Mouse (Mus musculus) heart, adult 2 months (tissue): Measurements from ENCODE around the gene Gm20388.

ENCODE experiments used
- CTCF ChIP-seq: fragments of 200-600 bp; IDR thresholded peaks from 2 replicates; pipeline ENCODE4 v1.8.1; 2022; ENCODE audit warnings: antibody characterized with exemption, mild to moderate bottlenecking, moderate library complexity
- POLR2A ChIP-seq: fragments of 200-500 bp; IDR thresholded peaks from 2 replicates; pipeline ENCODE4 v1.6.1; 2011; ENCODE audit warnings: mild to moderate bottlenecking, low read depth, low read length, control low read depth; ENCODE audit not compliant: insufficient read depth

DNA sequence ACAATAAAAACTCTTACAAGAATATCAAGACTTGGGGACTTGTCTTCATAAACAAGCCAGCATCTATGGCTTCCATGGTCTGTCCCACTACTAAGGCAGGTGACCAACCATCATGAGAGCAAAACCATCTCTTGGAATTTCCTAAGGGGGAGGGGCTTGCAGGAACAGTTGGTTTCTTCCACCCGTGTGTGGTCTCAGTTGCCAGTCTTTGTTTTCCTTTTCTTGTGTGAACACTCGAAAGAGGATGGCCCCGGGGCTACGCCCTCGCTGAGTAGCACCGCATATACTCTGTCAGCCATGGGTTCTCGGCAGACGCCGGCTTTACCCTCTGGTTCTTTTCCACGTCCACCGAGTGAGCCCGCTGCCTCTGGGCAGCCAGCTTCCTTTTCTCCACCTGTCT lies 3931.4 kb downstream of the Gm20388 start:
- TF ChIP-seq POLR2A = no peak
- no peak for TF ChIP-seq CTCF
